Mouse (Mus musculus) kidney, adult 2 months (tissue): ENCODE data around the gene Nos1.

Experiments used
- CTCF ChIP-seq: fragments of 200-500 bp; conservative IDR thresholded peaks from 2 replicates; pipeline ENCODE4 v1.5.1; 2011; ENCODE audit warnings: low read depth, mild to moderate bottlenecking, control low read depth, low read length, moderate library complexity, mixed read lengths; ENCODE audit not compliant: insufficient read depth, insufficient read length
- POLR2A ChIP-seq: fragments of 200-500 bp; IDR thresholded peaks from one replicate; pipeline ENCODE4 v1.6.1; 2011; ENCODE audit warnings: low read depth, low read length, control low read depth

DNA sequence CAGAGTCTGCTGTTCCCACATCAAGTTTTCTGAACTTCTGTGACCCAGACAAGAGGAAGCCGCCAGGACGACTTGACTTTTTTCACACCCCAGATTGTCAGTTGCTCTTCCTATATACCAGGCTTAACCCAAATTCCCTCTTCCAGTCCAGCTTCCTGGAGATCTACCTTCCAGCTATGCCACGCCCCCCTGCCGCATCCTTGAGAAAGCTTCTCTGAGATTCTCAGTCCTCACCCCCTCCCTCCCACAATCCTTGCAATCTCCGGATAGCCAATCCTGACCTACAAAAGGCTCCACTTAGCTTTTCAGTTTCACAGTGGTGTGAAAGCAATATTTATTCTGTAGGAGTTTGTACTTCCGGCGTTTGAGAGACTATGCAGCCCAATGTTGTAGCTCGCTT is 110.0 kb downstream of the Nos1 start:
- TF ChIP-seq POLR2A: no peak
- TF ChIP-seq CTCF: no peak
